Mouse (Mus musculus) urinary bladder, adult 18-20 months (tissue): ENCODE results near the gene Nhsl1.

ENCODE experiments used
- DNase-seq, 2 experiments: peaks; one replicate each; pipeline ENCODE4 v3.0.0; 2022; ENCODE audit warnings: low spot score in 2 of 2, mixed read lengths in 2 of 2

The Nhsl1 gene

DNA sequence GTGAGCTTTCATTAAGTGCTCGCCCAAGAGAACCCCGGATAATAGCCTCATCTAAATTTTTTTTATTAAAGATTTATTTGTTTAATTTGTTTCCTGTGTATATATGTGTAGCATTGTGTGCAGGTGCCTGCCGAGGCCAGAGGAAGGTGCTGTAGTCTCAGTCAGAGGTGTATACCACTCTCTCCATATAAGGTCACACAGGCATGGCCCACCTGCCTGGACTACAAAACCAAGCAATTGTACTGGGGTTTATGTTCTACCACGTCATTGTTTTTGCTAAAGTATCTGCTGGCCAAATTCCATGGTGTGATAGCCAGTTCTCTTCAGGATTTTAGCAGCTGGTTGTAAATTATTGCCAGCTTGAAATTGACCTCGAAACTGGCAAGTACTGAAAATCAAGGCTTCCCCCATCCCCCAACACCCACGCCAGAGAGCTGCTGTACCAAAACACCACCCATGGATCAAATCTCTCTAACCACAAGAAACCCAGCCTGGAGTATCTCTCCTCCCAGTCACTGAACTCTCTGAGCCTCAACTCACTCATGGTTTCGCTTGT lies 81.4 kb downstream of the Nhsl1 start:
- no peak for DNase-seq

DNA sequence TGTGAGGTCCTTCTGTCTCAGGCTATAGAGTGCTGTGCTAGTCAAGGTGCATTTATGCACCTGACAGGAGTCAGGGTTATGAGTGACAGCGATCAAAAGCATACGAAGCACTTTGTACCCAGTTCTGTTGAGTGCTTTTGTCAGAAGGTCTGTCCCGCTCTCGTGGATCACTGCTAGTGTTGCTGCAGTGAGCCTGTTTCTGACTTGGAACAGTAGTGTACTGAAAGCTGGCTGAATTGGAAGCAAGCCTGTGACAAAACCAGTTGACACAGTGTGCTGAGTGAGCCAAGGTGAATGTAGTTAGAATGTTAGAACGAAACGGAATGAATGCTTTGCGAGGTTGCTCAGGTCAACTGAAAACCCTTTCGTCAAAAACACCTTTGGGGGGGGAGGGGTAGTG lies 82.2 kb downstream of the Nhsl1 start:
- no peak for DNase-seq

DNA sequence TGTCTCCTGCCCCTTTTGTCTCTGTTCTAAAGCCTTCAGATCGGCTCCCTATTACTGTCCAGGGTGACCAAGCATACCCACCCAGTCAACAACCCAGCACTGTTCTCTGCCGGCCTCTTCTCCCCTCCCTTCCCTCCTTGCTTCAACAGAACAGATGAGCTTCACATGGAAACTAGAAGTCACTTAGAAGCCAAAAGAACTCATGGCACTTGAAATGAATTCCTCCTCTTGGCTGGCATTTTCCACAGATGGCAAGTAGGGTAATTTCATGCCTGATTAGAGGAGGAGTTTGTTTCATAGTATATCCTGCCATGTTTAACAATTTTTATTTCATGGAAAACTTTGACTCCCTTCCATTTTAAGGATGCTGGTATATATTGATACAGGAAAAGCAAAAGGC lies 85.2 kb downstream of the Nhsl1 start:
- no peak for DNase-seq

DNA sequence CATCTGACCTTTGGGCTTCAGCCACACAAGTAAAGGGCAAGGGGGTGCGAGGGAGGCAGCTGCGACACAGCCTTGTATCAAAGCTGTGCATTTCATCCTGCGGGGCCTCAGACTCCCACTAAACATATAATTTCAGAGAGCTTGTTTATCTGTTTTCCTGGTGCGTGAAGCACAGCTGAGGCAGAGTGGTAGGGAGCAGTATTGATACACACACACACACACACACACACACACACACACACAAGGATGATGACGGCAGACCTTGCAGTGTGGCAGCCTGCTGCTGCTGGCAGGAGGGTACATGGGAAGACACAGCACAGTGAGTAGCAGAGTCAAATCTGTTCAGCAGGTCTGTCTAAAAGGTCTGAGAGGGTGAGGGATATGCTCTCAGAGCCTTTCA lies 85.9 kb downstream of the Nhsl1 start:
- DNase-seq: no peak

DNA sequence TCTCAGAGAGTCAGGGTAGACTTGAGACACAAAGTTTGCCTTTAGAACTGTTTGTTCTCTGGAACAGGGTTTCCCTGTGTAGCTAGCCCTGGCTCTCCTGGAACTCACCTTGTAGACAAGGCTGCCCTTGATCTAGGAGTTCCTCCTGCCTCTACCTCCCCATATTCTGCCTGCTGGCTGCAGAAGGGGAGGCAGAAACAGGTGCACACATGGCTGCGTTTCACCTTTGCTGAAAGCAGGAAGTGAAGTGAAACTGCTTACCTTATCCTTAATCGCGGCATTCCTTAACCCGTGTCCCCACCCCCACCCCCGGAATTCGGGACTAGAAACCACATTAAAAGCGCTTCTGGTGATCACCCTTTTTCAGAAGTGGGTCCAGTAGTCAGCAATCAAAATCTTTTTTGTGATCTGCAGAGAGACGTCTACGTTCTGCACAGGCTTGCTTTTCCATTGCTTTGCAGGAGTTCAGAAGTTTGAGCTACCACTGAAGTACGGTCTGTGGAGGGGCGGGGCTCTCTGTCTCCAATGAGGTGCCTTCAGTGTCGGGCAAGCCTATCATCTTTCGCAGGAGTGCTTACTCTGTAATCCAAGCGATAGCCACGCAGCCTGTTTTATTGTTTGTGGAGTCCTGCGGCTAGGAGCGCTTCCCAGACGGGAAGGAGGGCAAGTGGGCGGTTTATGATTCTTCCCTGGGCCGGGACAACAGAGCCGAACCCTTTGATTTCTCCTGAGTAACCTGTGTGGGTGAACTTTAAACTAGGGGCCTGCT lies 88.5 kb downstream of the Nhsl1 start:
- DNase-seq: peak; percentile 66 to 69

DNA sequence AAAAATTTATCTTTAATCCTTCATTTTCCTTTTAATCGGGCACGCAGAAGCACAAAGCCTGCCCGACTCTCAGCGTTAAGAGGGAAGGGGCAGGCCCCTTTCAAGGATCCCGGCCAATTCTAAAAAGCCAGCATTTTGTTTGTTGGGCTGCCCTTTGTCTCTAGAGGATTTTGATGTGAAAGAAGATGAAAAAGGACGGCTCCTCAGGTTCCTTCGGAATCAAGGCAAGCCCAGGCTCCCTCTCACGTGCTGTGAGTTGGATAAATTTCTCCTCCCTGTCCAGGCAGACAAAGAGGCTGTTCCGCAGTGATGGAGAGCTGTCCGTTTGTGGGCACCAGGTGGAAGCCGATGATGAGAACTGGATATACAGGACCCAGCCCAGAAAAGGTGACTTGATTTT lies 89.3 kb downstream of the Nhsl1 start:
- no peak for DNase-seq

DNA sequence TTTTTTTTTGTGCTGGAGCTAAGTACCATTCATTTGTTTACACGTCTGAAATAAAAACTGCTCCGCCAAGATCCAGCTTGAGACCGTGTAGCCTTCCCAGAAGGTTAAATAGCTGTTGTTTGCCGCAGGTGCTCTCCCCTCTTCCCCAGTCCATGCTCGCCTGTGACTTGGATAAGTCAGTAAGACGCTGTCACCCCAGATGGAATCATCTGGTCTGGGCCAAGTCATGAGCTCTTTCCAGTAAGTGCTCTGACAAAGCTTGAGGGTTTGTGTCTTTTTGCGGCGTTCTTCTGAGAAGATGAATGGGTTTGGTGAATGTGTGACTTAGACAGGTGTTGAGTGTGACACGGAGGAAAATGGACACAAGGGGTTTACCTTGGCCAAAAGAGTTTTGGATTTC lies 89.8 kb downstream of the Nhsl1 start:
- DNase-seq: no peak

DNA sequence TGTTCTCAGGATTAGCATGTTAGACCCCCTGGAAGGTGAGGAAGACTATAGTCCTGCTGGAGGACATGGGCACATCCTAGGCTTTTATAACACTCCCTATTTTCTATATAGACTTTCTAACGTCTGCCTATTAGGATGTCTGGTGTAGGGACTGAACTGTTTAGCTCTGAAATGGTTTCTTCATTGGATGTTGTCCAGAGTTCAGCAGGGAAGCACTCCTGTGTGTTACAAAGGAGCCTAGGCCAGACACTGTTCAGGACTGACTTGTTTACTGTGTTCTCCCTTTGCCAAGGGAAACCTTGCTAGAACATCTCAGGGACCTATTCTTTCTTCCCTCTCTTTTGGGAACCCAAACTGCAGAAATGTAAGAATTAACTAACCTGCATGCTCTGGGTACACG lies 90.3 kb downstream of the Nhsl1 start:
- no peak for DNase-seq

DNA sequence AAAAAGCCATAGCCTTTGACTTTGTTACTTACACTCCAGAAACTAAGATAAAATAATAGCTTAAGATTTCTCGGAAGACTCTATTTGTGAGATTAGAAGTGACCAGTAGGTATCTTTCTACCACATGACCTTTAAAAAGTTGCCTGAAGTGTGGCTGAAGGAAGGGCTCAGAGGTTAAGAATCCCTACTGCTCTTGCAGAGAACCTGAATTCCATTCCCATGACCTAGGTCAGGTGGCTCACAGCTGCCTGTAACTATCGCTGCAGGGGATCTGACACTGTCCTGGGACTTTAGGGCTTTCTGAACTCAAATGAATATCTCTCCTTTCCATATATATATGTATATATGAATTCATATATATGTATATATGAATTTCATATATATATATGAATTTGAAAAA lies 92.5 kb downstream of the Nhsl1 start:
- no peak for DNase-seq

DNA sequence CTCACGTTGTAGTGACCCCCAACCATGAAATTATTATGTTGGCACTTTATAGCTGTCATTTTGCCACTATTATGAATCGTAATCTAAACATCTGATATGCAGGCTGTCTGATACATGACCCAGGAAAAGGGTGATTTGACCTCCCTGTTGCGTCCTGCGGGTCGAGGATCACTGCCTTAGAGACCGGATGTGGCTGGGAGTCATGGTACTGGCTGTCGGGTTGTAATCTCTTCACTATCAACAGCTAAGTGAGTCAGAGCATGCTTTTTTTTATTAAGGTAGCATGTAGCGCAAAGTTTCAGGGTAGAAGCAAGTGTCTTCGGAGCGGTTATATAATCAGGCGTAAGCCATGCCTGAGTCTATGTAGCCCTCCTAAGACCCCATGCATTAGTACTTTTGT lies 97.2 kb downstream of the Nhsl1 start:
- DNase-seq: no peak

DNA sequence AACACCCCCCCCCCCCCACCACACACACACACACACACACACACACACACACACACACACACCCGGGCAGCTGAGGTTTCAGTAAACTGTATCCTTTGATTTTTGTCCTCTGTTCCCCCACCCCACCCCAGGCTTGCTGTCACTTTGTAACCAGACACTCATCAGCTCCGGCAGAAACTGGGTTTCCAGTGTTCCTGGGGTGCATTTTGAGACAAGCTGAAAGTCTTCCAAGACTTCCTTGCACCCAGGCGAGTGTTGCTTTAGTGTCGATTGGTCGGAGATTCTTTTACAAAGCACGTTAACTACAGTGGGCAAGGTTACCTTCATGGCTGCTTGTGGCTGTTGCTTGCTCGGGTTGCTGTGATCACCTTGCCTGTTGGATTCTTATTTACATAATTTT lies 99.4 kb downstream of the Nhsl1 start:
- no peak for DNase-seq

DNA sequence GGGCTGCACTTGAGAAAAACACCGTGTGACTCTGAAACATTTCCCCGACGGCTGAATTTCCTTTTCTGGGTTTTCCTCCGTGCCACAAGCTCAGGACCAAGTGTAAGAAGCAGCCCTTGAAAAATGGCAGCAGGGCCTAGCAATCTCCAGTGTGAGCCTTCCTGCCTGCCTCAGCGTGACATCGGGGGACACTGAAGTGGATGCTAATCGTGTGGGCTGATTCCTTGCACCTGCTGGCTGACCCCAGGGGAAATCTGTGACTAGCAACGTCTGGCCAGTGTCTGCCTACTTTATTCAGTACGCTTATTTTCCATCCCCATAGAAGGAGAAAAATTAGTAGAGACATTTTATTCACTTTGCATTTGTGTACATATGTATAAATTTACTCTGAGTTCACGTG lies 100.7 kb downstream of the Nhsl1 start:
- DNase-seq: no peak

DNA sequence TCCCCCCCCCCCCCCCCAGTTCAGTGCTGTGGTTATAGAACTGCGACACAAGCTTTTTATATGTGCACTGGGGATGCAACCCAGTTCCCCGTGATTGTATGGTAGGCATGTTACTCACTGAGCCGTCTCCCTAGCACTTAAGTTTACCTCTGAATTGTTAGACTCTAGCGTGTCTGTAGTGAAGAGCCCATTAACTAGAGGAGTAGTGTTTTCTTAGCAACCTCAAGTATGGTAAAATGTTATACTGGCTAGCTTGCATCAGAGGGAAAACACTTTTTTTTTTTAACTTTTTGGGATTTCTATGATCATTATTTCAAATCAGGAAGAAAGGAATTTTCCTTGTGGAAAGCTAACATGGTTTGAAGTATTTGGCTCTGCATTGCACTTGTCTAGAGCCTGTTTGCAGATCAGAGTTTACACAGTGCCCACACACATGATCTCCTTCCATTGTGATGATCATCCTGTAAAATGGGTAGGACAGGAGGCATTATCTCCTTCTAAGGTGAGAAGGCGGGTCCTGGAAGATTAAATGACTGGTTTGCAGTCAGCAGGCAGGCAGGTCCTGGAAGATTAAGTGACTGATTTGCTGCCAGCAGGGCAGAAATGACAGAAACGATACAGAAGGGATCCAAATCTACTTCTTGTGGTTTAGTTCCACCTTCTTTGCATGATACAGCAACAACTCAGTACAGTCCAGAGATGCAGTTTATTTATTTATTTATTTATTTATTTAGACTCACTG lies 101.6 kb downstream of the Nhsl1 start:
- no peak for DNase-seq

DNA sequence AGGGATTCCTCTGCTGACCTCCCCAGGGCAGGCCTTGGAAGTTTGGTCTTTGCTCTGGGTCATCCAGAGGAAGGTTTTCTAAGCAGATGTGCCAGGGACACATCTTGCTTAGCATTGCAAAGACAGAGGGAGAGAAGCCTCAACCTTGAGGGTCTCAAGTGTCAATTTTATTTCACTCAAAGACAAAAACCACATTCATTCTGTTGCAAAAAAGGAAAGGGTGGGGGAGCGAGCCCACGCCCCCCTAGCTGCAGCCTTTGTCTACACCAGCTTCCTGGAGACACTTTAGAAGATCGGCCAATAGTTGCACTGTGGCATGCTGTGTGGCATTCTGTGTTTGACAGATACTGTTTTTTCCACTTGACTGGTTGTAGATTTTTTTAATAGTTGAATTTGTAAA lies 104.2 kb downstream of the Nhsl1 start:
- no peak for DNase-seq

DNA sequence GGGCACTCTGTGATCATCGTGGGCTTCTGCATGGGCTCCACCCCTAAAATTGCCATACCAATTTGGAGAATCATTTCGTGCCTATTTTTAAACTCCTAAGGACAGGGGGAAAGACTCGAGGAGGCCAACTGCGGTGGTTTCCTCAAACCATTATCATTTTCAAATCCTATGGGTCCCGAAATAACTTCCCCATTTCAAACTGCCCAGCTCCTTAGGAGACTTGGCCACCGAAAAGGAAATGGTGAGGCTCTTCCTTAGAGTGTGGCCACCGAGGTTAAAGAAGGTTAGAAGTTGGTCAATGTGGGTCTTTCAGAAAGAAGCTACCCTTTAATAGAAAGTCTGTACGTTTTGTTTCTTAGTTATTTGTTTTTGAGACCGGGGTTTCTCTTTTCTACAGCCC lies 104.8 kb downstream of the Nhsl1 start:
- DNase-seq: no peak

DNA sequence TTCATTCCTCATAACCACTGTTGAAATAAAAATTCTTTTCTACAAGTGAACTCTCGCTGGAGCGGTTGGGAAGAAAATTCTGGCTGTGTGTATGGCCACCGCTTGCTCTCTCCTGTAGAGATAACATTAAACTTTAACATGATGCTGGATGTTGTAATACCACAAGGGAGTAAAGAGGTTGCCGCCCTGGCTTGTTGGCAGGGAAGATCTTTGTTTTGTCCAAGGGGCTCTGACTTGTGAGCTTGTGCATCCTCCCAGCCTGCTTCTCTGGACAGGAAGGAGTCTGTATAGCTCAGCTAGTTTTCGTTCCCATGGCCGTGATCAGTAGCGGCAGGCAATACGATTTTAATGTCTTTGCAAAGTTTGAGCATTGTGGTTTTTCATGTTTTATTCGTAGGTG lies 109.1 kb downstream of the Nhsl1 start:
- DNase-seq: peak in 1 of 2 experiments; percentile 60

DNA sequence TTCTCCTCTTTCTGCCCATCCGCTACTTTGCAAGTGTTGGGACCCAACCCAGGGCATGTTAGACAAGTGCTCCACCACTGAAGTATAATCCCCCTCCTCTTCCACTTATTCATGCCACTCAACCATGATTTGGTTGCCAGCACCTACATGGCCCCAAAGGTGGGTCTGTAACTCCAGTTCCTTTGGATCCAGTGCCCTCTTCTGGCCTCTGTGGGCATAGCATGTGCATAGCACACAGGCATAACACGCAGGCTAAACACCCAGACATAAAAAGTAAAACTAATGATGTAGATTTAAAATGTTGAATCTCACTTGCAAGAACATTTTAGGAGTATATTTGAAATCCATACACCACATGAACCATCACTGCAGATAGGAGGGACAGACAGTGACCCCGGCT lies 110.7 kb downstream of the Nhsl1 start:
- DNase-seq: no peak

DNA sequence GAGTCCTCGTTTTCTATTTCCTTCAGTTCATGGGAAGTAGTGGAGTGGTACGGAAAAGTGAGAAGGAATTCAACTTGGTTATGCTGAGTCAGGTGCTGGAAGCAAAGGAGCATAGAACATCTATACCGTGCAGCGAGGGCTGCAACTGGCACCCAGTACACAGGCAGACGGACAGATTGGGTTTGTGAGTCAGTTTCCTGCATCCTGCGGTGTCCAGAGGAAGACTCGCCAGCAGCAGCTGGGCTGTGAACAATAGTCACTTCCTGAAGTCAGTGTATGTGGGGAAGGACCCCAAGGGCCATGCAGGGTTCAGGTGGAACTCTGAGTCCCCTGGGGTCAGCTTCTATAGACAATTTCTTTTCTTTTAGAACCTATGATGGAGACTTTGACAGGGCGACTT lies 111.4 kb downstream of the Nhsl1 start:
- DNase-seq: no peak

DNA sequence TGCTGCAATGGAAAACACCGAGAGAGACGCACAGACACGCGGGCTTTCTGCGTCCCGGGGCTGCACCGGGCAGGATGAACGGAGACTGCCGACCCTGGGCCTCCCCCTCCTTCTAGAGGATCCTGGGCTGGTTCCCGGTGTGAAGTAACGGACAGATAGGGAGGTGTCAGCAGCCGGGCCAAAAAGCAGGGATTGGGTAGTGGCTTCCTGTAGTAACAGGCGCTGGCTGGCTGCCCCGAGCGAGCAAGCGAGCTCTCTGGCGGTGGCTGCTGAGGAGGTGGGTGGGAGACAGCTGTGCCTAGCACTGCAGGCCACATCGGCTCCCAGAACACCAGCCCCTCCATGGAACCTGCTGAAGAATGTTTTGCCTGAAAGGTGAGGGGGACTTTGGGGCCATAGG lies 112.2 kb downstream of the Nhsl1 start:
- DNase-seq: peak; percentile 35 to 76

DNA sequence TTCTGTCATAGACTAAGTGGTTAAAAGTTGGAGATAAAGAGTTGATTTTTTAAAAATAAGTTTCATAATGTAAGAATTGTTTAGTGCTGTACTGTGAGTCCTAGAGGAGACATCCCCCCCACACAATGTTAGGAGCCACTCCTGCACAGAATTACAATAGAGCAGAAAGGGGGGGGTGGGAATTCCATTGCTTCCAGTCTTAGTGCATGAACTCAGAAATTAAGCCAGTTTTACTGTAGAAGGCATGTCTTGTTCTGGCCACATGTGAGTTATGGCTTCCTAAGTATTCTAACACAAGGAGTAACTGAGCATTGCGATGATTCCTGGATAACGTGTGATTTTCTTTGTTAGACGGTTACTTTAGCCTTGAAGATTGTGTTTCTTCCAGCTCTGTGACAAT lies 112.8 kb downstream of the Nhsl1 start:
- no peak for DNase-seq

DNA sequence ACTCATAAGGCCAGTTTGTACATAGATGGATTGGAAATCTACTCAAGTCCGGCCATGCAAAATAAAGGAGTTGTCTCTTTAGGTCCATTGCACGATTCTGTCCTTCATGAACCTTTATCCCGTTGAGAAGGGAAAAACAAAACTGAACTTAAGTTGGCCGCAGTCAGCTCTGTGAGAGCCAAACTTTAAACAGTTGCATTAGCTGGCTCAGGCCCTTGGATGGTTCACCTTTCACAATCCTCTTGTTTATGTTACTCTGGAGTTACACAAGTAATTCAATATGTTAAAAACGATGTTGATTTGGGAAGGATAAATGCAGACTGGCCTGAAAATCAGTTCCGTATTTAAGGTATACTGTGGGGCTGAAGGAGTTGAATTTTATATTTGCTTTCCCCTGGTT lies 116.7 kb downstream of the Nhsl1 start:
- no peak for DNase-seq

DNA sequence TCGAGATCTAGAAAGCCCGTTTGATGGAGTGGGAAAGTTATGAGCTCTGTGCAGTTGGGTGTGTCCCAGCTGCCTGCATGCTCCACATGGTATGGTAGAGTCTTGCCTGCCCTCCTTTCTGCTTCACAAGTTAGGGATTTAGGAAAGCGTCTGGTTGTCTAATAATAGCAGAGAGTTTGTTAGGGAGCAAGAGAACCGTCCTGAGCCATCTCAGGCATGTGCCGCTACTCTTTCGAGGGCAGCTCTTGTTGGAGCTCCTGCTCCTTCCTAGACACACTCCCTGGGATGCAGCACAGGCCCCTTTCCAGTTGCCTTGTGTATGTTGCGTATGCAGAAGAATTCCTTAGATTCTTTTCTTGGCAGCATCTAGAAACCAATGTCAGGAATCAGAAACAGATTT lies 117.2 kb downstream of the Nhsl1 start:
- DNase-seq: no peak

DNA sequence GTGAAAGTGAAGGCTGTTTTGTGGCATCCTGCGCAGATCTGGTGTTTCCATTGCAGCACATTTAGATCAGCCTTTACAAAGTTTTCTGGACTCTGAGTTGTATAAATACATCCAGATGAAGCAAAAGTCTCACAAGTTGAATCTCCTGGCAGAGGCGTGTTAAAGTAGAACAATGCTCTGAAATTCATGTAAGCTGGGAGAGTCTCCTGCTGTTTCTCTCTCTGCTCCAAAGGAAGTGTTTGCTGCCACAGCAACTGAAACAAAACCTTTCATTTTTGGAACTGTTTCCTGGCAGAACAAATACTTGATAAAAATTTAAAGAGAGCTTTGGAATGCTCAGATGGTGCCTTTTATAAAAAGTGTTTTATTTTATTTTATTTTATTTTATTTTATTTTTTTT lies 118.8 kb downstream of the Nhsl1 start:
- DNase-seq: no peak
